Mouse (Mus musculus): ENCODE measurements around the gene Cyp51. TPM values are rescaled to one million over a fixed set of nuclear protein-coding genes. Genes with fewer than 3 reads are reported as not detected.

Cyp51 gene
- polyA plus RNA-seq (2014; fragmentation: Illumina TruSeq; extraction: RNeasy Lipid Tissue Mini Kit (QIAGEN cat#74804); ENCODE audit: low read depth, low replicate concordance), result 8.9 TPM

DNA sequence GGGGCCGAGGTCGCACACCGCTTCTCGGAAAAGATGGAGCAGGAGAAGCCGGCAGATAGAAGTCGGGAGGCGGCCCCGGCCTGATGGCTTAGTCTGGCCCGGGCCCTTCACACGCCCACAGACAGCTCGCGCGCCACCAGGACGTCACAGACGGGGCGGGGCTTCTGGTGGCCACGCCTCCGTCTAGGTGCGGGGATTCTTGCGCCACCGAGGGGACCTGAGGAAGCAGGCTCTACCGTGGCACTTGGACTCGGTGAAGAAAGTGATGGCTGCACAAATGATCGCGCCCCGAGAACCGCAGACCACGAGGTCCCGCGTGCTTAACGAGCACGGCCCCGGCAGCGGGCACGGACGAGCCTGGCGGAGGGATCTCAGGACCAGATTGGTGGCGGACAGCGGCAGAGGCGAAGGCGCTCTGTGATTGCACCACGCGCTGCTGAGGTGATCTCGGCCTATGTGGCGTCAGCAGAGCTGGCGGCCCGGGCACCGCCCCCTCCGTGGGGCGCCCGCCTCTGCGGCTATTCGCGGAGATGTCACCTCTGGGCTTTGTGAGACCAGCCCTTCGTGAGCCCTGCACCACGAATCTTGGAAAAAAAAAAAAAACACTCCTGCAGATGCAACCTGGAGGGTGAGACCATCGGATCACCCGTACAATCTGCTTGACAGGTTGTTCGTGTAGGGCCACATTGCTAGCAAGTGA is at the start of gene Cyp51:
Gene Cyp51, minus strand, starts transcription at position 406 of the 700 bp plus-strand sequence.

Other genes with a start within 250 kb of the Cyp51 start
- 2.8 TPM for gene Mterf1a, start 210.8 kb downstream of the Cyp51 start, polyA plus RNA-seq (2014; fragmentation: Illumina TruSeq; extraction: RNeasy Lipid Tissue Mini Kit (QIAGEN cat#74804); ENCODE audit: low read depth, low replicate concordance)
- gene Akap9, start 176.7 kb downstream of the Cyp51 start, polyA plus RNA-seq (2014; fragmentation: Illumina TruSeq; extraction: RNeasy Lipid Tissue Mini Kit (QIAGEN cat#74804); ENCODE audit: low read depth, low replicate concordance), result 22.9 TPM
- 2.7 TPM for gene Mterf1b, start 87.6 kb upstream of the Cyp51 start, polyA plus RNA-seq (2014; fragmentation: Illumina TruSeq; extraction: RNeasy Lipid Tissue Mini Kit (QIAGEN cat#74804); ENCODE audit: low read depth, low replicate concordance)

Measured in heart, adult 10 weeks (tissue).